Mouse (Mus musculus): ENCODE measurements around the gene Lct. TPM values are rescaled to one million over a fixed set of nuclear protein-coding genes. Genes with fewer than 3 reads are reported as not detected.

Gene Lct
- polyA plus RNA-seq, 1 experiment from 2014 or later: 0.05 TPM

DNA sequence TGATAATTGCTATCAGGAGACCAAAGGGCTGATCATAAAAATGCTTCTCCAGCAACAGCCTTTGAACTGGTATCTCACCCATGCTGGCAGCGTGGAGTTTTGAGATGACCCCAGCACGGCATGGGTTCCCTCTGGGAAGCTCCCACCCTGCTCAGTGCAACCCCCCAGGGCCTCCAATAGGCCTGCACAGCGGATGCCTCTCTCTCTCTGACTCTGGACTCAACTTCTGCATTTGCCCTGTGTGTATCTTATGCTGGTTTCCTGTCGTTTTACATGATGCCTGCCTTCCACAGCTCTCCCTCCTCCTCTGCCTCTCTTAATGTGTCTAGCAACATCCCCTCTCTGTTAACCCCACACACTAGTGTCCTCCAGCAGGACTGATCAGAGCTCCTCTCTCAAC lies 13.5 kb downstream of the Lct start:
- ATAC-seq (no peak), DNase-seq (ENCODE audit: low spot score) (no peak)
- Histone ChIP-seq H3K27me3 (replicated peaks; ENCODE audit: control insufficient read depth, insufficient read depth, low read length) (no peaks in the 10 kb centered on the region), H3K36me3 (ENCODE audit: control insufficient read depth, insufficient read depth, low read length) (no peaks in the 10 kb centered on the region), H3K4me1 (ENCODE audit: control insufficient read depth, insufficient read depth, low read length) (no peaks in the 10 kb centered on the region), H3K9me3 (replicated peaks; ENCODE audit: control insufficient read depth, low read length) (no peaks in the 10 kb centered on the region), H3K4me3 (ENCODE audit: low read depth, low read length) (no peak overlapping the region), H3K9ac (ENCODE audit: low read length) (no peak overlapping the region), H3K27ac (ENCODE audit: low read depth, low read length) (no peak overlapping the region), H3K4me2 (ENCODE audit: low read length) (no peak overlapping the region)
- 72% methylated on average over 4 of the region's 4 CpGs for WGBS

DNA sequence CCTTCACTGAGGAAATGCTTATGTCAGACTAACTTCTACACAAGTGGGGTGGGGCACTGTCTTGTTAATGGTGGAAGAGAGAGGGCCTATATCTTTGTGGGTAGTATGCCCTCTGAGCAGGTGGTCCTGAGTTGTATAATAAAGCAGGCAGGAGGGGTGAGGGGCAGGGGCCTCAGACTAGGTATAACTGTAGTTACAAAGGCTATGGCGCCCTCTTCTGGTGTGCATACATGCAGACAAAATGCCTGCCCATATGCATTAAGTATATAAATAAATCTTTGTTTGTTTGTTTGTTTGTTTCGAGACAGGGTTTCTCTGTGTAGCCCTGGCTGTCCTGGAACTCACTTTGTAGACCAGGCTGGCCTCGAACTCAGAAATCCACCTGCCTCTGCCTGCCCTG lies 19.1 kb downstream of the Lct start:
- H3K4me1 ChIP-seq (ENCODE audit: control insufficient read depth, insufficient read depth, low read length): no peaks in the 10 kb centered on the region
- no peaks in the 10 kb centered on the region for H3K9me3 ChIP-seq (replicated peaks; ENCODE audit: control insufficient read depth, low read length)
- H3K36me3 ChIP-seq (ENCODE audit: control insufficient read depth, insufficient read depth, low read length): no peaks in the 10 kb centered on the region
- no peak for ATAC-seq
- no peaks in the 10 kb centered on the region for H3K27me3 ChIP-seq (replicated peaks; ENCODE audit: control insufficient read depth, insufficient read depth, low read length)
- H3K4me2 ChIP-seq (ENCODE audit: low read length): no peak overlapping the region
- 82% methylated on average over 3 of the region's 3 CpGs for WGBS
- peak; percentile 44 for DNase-seq (ENCODE audit: low spot score)
- H3K27ac ChIP-seq (ENCODE audit: low read depth, low read length): no peak overlapping the region
- H3K4me3 ChIP-seq (ENCODE audit: low read depth, low read length): no peak overlapping the region
- no peak overlapping the region for H3K9ac ChIP-seq (ENCODE audit: low read length)

DNA sequence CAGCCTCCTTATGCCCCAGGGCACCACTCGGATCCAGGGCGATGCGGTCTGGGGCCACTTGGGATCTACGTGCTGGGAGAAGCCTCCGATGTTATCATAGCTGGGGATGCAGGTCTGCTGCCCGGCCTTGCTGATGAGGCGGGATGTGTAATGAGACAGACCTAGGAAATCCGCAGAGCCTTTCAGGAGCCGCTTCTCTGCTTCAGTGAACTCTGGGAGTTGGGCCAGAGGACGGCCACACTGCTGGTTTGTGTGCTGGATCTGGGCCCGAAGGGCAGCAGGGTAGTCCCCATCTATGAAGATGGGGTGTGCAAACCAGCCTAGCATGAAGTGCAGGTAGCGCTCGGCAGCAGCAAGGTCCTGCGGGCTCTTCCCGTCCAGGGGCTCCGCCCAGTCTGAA lies 24.2 kb downstream of the Lct start:
- DNase-seq (ENCODE audit: low spot score): peak; percentile 79
- Histone ChIP-seq H3K27ac (ENCODE audit: low read depth, low read length) (no peak overlapping the region), H3K9ac (ENCODE audit: low read length) (no peak overlapping the region), H3K4me3 (ENCODE audit: low read depth, low read length) (no peak overlapping the region), H3K27me3 (replicated peaks; ENCODE audit: control insufficient read depth, insufficient read depth, low read length) (no peaks in the 10 kb centered on the region), H3K4me1 (ENCODE audit: control insufficient read depth, insufficient read depth, low read length) (no peaks in the 10 kb centered on the region), H3K4me2 (ENCODE audit: low read length) (peak overlapping the region; percentile 9; the same call in 1 of the 2 replicates), H3K36me3 (ENCODE audit: control insufficient read depth, insufficient read depth, low read length) (no peaks in the 10 kb centered on the region), H3K9me3 (replicated peaks; ENCODE audit: control insufficient read depth, low read length) (no peaks in the 10 kb centered on the region; the same call in 1 of the 2 replicates)
- ATAC-seq: peak; percentile 77
- WGBS: 61% methylated on average over 16 of the region's 16 CpGs

DNA sequence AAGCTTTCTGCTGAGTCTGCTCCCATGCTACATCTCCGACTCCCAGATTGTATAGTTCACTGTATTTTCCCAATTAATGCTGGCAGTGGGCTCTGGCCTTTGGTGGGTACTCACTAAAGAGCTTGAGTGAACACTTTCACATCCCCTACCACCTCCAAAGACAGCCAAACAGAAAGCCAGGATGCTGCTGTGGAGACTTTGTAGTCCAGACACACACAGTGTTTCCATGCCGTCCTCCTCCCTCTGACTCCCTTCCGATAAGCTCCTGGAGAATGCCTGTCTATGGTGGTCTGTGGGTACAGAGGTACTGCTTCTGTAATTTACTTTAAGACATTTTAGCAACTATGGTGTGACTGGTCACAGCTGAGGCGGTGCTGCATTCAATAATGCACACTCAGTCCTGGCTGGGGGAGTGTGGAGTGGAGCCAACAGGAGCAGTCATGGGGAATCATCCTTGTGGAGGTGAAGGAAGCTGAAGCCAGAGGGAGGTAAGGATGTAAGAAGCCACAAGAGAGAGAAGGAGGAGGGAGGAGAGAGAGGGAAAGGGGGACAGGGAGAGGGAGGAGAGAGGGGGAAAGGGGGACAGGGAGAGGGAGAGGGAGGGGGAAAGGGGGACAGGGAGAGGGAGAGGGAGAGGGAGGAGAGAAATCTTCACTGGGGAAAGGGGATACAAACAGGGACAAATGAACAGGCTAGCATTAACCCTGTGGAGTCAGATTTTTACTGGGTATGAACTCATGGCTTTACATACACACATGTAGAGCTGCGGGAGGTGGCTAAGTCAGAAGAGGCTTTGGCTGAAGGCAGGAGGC lies 32.2 kb downstream of the Lct start:
- peak; percentile 32; the same call in 1 of the 2 replicates for ATAC-seq

DNA sequence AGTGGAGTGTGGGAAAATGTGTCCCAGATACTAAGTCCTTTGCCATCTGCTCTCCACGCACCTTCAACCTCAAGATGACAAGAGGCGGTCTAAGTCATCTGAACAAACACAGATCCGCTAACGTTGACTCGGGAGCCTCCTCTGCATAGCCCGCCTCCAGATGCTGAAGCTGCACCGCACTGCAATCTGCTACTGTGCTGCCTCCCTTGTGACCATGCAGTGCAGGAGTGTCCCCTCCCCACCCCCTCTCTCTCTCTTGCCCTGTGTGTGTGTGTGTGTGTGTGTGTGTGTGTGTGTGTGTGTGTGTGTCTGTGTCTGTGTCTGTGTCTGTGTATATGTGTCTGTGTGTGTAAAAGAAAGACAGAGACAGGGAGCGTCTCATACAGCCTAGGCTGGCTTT lies 32.8 kb downstream of the Lct start:
- no peaks in the 10 kb centered on the region for H3K27me3 ChIP-seq (replicated peaks; ENCODE audit: control insufficient read depth, insufficient read depth, low read length)
- H3K4me3 ChIP-seq (ENCODE audit: low read depth, low read length): no peak overlapping the region
- no peak overlapping the region for H3K9ac ChIP-seq (ENCODE audit: low read length)
- H3K4me2 ChIP-seq (ENCODE audit: low read length): no peak overlapping the region
- DNase-seq (ENCODE audit: low spot score): no peak
- H3K36me3 ChIP-seq (ENCODE audit: control insufficient read depth, insufficient read depth, low read length): no peaks in the 10 kb centered on the region
- 85% methylated on average over 8 of the region's 8 CpGs for WGBS
- H3K9me3 ChIP-seq (replicated peaks; ENCODE audit: control insufficient read depth, low read length): no peaks in the 10 kb centered on the region
- ATAC-seq: no peak
- no peaks in the 10 kb centered on the region for H3K4me1 ChIP-seq (ENCODE audit: control insufficient read depth, insufficient read depth, low read length)
- no peak overlapping the region for H3K27ac ChIP-seq (ENCODE audit: low read depth, low read length)

More for the DNA sequence above, 32.2 kb downstream of the Lct start:
- Histone ChIP-seq H3K27me3 (replicated peaks; ENCODE audit: control insufficient read depth, insufficient read depth, low read length) (no peaks in the 10 kb centered on the region), H3K4me2 (ENCODE audit: low read length) (no peak overlapping the region), H3K4me3 (ENCODE audit: low read depth, low read length) (no peak overlapping the region), H3K4me1 (ENCODE audit: control insufficient read depth, insufficient read depth, low read length) (no peaks in the 10 kb centered on the region), H3K36me3 (ENCODE audit: control insufficient read depth, insufficient read depth, low read length) (no peaks in the 10 kb centered on the region), H3K27ac (ENCODE audit: low read depth, low read length) (no peak overlapping the region), H3K9ac (ENCODE audit: low read length) (no peak overlapping the region), H3K9me3 (replicated peaks; ENCODE audit: control insufficient read depth, low read length) (no peaks in the 10 kb centered on the region)
- DNase-seq (ENCODE audit: low spot score): peak; percentile 14
- WGBS: 74% methylated on average over 5 of the region's 5 CpGs

DNA sequence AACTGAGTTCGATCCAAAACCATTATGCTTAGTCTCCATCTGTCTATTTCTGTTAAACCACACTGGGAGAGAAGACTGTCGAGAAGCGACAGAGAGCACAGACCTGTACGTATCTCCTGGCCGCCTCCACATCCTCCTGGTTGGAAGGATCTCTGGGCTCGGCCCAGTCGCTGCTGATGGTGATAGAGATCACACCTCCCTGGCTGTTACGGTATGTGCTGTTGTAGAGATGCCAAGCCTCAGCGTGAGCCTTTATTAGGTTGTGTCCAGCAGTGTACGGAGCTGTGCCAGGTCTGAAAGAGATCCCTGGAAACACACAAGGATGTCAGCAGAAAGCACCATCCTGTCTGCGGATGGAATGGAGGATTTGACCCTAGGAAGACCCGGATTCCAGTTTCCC lies 34.6 kb downstream of the Lct start:
- DNase-seq (ENCODE audit: low spot score) (no peak), ATAC-seq (no peak)
- H3K4me3 ChIP-seq (ENCODE audit: low read depth, low read length): no peak overlapping the region
- no peaks in the 10 kb centered on the region for H3K4me1 ChIP-seq (ENCODE audit: control insufficient read depth, insufficient read depth, low read length)
- no peak overlapping the region for H3K27ac ChIP-seq (ENCODE audit: low read depth, low read length)
- H3K36me3 ChIP-seq (ENCODE audit: control insufficient read depth, insufficient read depth, low read length): no peaks in the 10 kb centered on the region
- 85% methylated on average over 12 of the region's 12 CpGs for WGBS
- H3K9me3 ChIP-seq (replicated peaks; ENCODE audit: control insufficient read depth, low read length): no peaks in the 10 kb centered on the region
- no peak overlapping the region for H3K9ac ChIP-seq (ENCODE audit: low read length)
- H3K4me2 ChIP-seq (ENCODE audit: low read length): no peak overlapping the region
- no peaks in the 10 kb centered on the region for H3K27me3 ChIP-seq (replicated peaks; ENCODE audit: control insufficient read depth, insufficient read depth, low read length)

DNA sequence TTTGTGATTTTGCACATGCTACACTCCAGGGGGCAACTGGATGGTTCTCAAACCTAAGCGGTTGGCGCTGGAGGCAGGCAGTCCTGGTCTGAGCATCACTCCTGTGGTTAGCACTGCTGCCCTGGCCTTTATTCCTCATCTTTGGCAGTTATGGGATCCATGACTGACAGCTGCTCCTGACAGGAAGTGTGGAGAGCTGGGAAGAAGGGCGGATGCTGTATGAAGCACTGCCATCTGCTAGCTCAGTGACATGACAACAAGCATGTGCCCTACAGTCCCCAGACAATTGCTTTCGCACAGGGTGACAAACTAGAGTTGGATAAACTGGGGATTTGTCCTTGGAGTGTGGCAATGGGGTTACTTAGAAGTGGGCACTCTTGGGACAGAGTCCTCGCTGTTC lies 37.8 kb downstream of the Lct start:
- WGBS: 83% methylated on average over 5 of the region's 5 CpGs

DNA sequence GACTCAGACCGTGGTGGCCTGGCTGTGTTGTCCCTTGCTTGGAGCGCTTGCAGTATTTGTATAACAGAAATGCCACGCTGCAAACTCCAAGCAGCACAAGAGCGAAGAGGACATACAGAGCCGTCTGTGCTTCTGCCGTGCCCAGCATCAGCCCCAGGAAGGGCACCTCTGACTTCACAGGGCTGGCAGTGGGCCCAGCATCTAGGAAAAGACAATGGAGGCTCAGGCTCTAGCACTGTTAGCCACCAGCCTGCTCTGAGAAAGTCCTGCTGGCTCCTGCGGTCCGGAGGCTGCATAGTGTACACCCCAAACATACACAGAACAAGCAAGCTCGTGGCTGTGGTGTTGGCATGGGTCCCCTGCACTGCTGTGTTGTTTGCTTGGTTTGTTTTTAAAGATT lies 43.0 kb downstream of the Lct start:
- Histone ChIP-seq H3K4me2 (ENCODE audit: low read length) (no peak overlapping the region), H3K4me1 (ENCODE audit: control insufficient read depth, insufficient read depth, low read length) (no peaks in the 10 kb centered on the region), H3K9me3 (replicated peaks; ENCODE audit: control insufficient read depth, low read length) (no peaks in the 10 kb centered on the region), H3K9ac (ENCODE audit: low read length) (no peak overlapping the region), H3K36me3 (ENCODE audit: control insufficient read depth, insufficient read depth, low read length) (peaks cover 10% of the 10 kb centered on the region), H3K27me3 (replicated peaks; ENCODE audit: control insufficient read depth, insufficient read depth, low read length) (no peaks in the 10 kb centered on the region), H3K27ac (ENCODE audit: low read depth, low read length) (no peak overlapping the region), H3K4me3 (ENCODE audit: low read depth, low read length) (no peak overlapping the region)
- WGBS: 71% methylated on average over 9 of the region's 9 CpGs
- peak; percentile 24 for DNase-seq (ENCODE audit: low spot score)
- no peak for ATAC-seq

More for the DNA sequence above, 37.8 kb downstream of the Lct start:
- no peak overlapping the region for H3K4me3 ChIP-seq (ENCODE audit: low read depth, low read length)
- ATAC-seq (peak; percentile 42; the same call in 1 of the 2 replicates), DNase-seq (ENCODE audit: low spot score) (peak; percentile 23)
- no peaks in the 10 kb centered on the region for H3K4me1 ChIP-seq (ENCODE audit: control insufficient read depth, insufficient read depth, low read length)
- no peaks in the 10 kb centered on the region for H3K27me3 ChIP-seq (replicated peaks; ENCODE audit: control insufficient read depth, insufficient read depth, low read length)
- no peaks in the 10 kb centered on the region for H3K9me3 ChIP-seq (replicated peaks; ENCODE audit: control insufficient read depth, low read length)
- H3K4me2 ChIP-seq (ENCODE audit: low read length): no peak overlapping the region
- no peaks in the 10 kb centered on the region for H3K36me3 ChIP-seq (ENCODE audit: control insufficient read depth, insufficient read depth, low read length)
- no peak overlapping the region for H3K9ac ChIP-seq (ENCODE audit: low read length)
- no peak overlapping the region for H3K27ac ChIP-seq (ENCODE audit: low read depth, low read length)

DNA sequence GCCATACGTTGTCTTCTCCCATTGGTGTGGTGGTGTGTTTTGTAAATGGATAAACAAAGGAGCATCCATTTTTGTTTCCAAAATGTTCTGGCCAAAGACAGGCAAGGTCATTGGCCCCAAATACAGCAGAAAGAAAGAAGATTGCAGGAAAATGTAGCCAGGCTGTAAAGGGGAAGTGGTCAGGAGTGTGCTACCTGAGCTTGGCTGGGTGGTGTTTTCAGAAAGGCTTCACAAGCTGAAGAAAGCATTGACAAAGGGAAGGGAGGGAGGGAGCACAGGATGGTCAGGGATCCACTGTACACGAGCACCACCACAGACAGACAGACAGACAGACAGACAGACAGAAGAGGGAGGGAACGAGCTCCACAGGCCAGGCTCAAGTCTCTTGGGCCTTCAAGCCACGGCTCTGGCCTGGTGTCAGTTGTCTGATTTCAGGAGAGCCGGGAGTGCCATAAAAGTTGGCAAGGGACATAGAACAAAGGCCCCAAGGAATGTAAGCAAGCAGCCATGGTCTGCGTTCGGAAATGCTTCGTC lies 43.9 kb downstream of the Lct start:
- Histone ChIP-seq H3K9me3 (replicated peaks; ENCODE audit: control insufficient read depth, low read length) (no peaks in the 10 kb centered on the region), H3K9ac (ENCODE audit: low read length) (no peak overlapping the region), H3K4me3 (ENCODE audit: low read depth, low read length) (no peak overlapping the region), H3K36me3 (ENCODE audit: control insufficient read depth, insufficient read depth, low read length) (peaks cover 20% of the 10 kb centered on the region), H3K27me3 (replicated peaks; ENCODE audit: control insufficient read depth, insufficient read depth, low read length) (no peaks in the 10 kb centered on the region), H3K4me2 (ENCODE audit: low read length) (no peak overlapping the region), H3K4me1 (ENCODE audit: control insufficient read depth, insufficient read depth, low read length) (no peaks in the 10 kb centered on the region), H3K27ac (ENCODE audit: low read depth, low read length) (no peak overlapping the region)
- ATAC-seq (no peak), DNase-seq (ENCODE audit: low spot score) (no peak)
- 96% methylated on average over 8 of the region's 8 CpGs for WGBS

Measured in forebrain, embryonic 14.5 days (tissue).